Mouse (Mus musculus): Measurements from ENCODE around the gene Catsper2. TPM values are rescaled to one million over a fixed set of nuclear protein-coding genes. Genes with fewer than 3 reads are reported as not detected.

The Catsper2 gene
- polyA plus RNA-seq, 1 experiment from 2014 or later: 7.0 TPM

- Histone ChIP-seq H3K9ac (no peak overlapping the region), H3K27ac (no peak overlapping the region), H3K4me3 (no peak overlapping the region), H3K9me3 (no peaks in the 10 kb centered on the region), H3K27me3 (replicated peaks) (peaks cover 6% of the 10 kb centered on the region), H3K4me1 (peaks cover 30% of the 10 kb centered on the region), H3K4me2 (no peak overlapping the region), H3K36me3 (replicated peaks) (no peaks in the 10 kb centered on the region)
- no peak for ATAC-seq (replicated peaks)
- WGBS: 91% methylated on average over 3 of the region's 3 CpGs
Observed at GRCm38 (mm10) chr2:121447006-121447405, 33.4 kb upstream of the Catsper2 start.

GRCm38 (mm10) chr2:121446506-121446905, 32.9 kb upstream of the Catsper2 start:
- Histone ChIP-seq H3K9ac (no peak overlapping the region), H3K4me3 (no peak overlapping the region), H3K4me1 (peaks cover 33% of the 10 kb centered on the region), H3K36me3 (replicated peaks) (no peaks in the 10 kb centered on the region), H3K27me3 (replicated peaks) (peaks cover 11% of the 10 kb centered on the region), H3K4me2 (no peak overlapping the region), H3K27ac (no peak overlapping the region), H3K9me3 (no peaks in the 10 kb centered on the region)
- WGBS: 91% methylated on average over 4 of the region's 4 CpGs
- ATAC-seq (replicated peaks): no peak

GRCm38 (mm10) chr2:121445117-121445516, 31.5 kb upstream of the Catsper2 start:
- Histone ChIP-seq H3K27me3 (replicated peaks) (peaks cover 16% of the 10 kb centered on the region), H3K4me1 (peaks cover 21% of the 10 kb centered on the region), H3K9ac (no peak overlapping the region), H3K9me3 (no peaks in the 10 kb centered on the region), H3K27ac (no peak overlapping the region), H3K4me2 (no peak overlapping the region), H3K4me3 (no peak overlapping the region), H3K36me3 (replicated peaks) (no peaks in the 10 kb centered on the region)
- 89% methylated on average over 3 of the region's 3 CpGs for WGBS
- no peak for ATAC-seq (replicated peaks)

- peaks cover 16% of the 10 kb centered on the region for H3K27me3 ChIP-seq (replicated peaks)
- H3K4me3 ChIP-seq: no peak within 1 kb of the TSS
- no peak within 1 kb of the TSS for H3K4me2 ChIP-seq
- WGBS: 82% methylated on average over 1 of the region's 1 CpGs
- no peak within 1 kb of the TSS for H3K9ac ChIP-seq
- no peaks in the 10 kb centered on the region for H3K9me3 ChIP-seq
- no peak within 1 kb of the TSS for H3K27ac ChIP-seq
- peaks cover 18% of the 10 kb centered on the region for H3K4me1 ChIP-seq
- H3K36me3 ChIP-seq (replicated peaks): peaks cover 7% of the 10 kb centered on the region
- no peak for ATAC-seq (replicated peaks)
Observed at GRCm38 (mm10) chr2:121444178-121444577, 30.6 kb upstream of the Catsper2 start, which contains the start of gene Ell3. TSS of gene Ell3 (minus strand) at chr2:121444278.

GRCm38 (mm10) chr2:121443068-121443349, 29.4 kb upstream of the Catsper2 start:
- peaks cover 14% of the 10 kb centered on the region for H3K4me1 ChIP-seq
- H3K4me3 ChIP-seq: peak overlapping the region; percentile 27; the same call in 1 of the 2 replicates
- H3K27ac ChIP-seq: no peak overlapping the region
- no peak overlapping the region for H3K9ac ChIP-seq
- H3K27me3 ChIP-seq (replicated peaks): peaks cover 16% of the 10 kb centered on the region
- no peak for ATAC-seq (replicated peaks)
- peaks cover 14% of the 10 kb centered on the region for H3K36me3 ChIP-seq (replicated peaks)
- no peaks in the 10 kb centered on the region for H3K9me3 ChIP-seq
- H3K4me2 ChIP-seq: peak overlapping the region; percentile 49
- 19% methylated on average over 8 of the region's 8 CpGs for WGBS

GRCm38 (mm10) chr2:121442259-121443067, 28.9 kb upstream of the Catsper2 start:
- peak overlapping the region; percentile 27 for H3K4me3 ChIP-seq
- no peak overlapping the region for H3K9ac ChIP-seq
- H3K27ac ChIP-seq: no peak overlapping the region
- H3K4me2 ChIP-seq: peak overlapping the region; percentile 49
- WGBS: 1% methylated on average over 30 of the region's 30 CpGs
- H3K36me3 ChIP-seq (replicated peaks): peaks cover 19% of the 10 kb centered on the region
- H3K4me1 ChIP-seq: peaks cover 14% of the 10 kb centered on the region
- 0 out of 2 replicates have a peak, but pooled peaks have one; percentile 63 for ATAC-seq (replicated peaks)
- no peaks in the 10 kb centered on the region for H3K9me3 ChIP-seq
- peaks cover 16% of the 10 kb centered on the region for H3K27me3 ChIP-seq (replicated peaks)

- H3K4me2 ChIP-seq: peak overlapping the region; percentile 49
- H3K9me3 ChIP-seq: no peaks in the 10 kb centered on the region
- H3K36me3 ChIP-seq (replicated peaks): peaks cover 24% of the 10 kb centered on the region
- ATAC-seq (replicated peaks): no peak
- no peak overlapping the region for H3K27ac ChIP-seq
- H3K9ac ChIP-seq: no peak overlapping the region
- H3K4me1 ChIP-seq: peaks cover 14% of the 10 kb centered on the region
- H3K27me3 ChIP-seq (replicated peaks): peaks cover 16% of the 10 kb centered on the region
- H3K4me3 ChIP-seq: peak overlapping the region; percentile 27; the same call in 1 of the 2 replicates
- WGBS: 9% methylated on average over 11 of the region's 11 CpGs
Observed at GRCm38 (mm10) chr2:121441800-121442199, 28.2 kb upstream of the Catsper2 start.

GRCm38 (mm10) chr2:121440834-121441605, 27.4 kb upstream of the Catsper2 start:
- H3K4me1 ChIP-seq: peaks cover 14% of the 10 kb centered on the region
- peaks cover 16% of the 10 kb centered on the region for H3K27me3 ChIP-seq (replicated peaks)
- H3K4me3 ChIP-seq: no peak overlapping the region
- no peak overlapping the region for H3K4me2 ChIP-seq
- ATAC-seq (replicated peaks): no peak
- no peaks in the 10 kb centered on the region for H3K9me3 ChIP-seq
- H3K36me3 ChIP-seq (replicated peaks): peaks cover 24% of the 10 kb centered on the region
- 58% methylated on average over 5 of the region's 5 CpGs for WGBS
- no peak overlapping the region for H3K27ac ChIP-seq
- H3K9ac ChIP-seq: no peak overlapping the region

GRCm38 (mm10) chr2:121439746-121440145, 26.2 kb upstream of the Catsper2 start:
- 82% methylated on average over 4 of the region's 4 CpGs for WGBS
- no peak for ATAC-seq (replicated peaks)
- Histone ChIP-seq H3K27ac (no peak overlapping the region), H3K27me3 (replicated peaks) (peaks cover 16% of the 10 kb centered on the region), H3K4me1 (peaks cover 14% of the 10 kb centered on the region), H3K4me2 (no peak overlapping the region), H3K9me3 (no peaks in the 10 kb centered on the region), H3K36me3 (replicated peaks) (peaks cover 35% of the 10 kb centered on the region), H3K4me3 (no peak overlapping the region), H3K9ac (no peak overlapping the region)

- Histone ChIP-seq H3K4me2 (no peak overlapping the region), H3K9ac (no peak overlapping the region), H3K4me1 (no peaks in the 10 kb centered on the region), H3K36me3 (replicated peaks) (peaks cover 69% of the 10 kb centered on the region), H3K27ac (no peak overlapping the region), H3K9me3 (no peaks in the 10 kb centered on the region), H3K27me3 (replicated peaks) (no peaks in the 10 kb centered on the region), H3K4me3 (no peak overlapping the region)
- ATAC-seq (replicated peaks): no peak
- 98% methylated on average over 1 of the region's 1 CpGs for whole genome bisulfite sequencing
Observed at GRCm38 (mm10) chr2:121434854-121435253, 21.3 kb upstream of the Catsper2 start.

- Histone ChIP-seq H3K36me3 (replicated peaks) (peaks cover 43% of the 10 kb centered on the region; the same call in 1 of the 2 replicates), H3K4me1 (no peaks in the 10 kb centered on the region), H3K9me3 (no peaks in the 10 kb centered on the region), H3K4me2 (no peak overlapping the region), H3K4me3 (no peak overlapping the region), H3K9ac (no peak overlapping the region), H3K27me3 (replicated peaks) (no peaks in the 10 kb centered on the region), H3K27ac (no peak overlapping the region)
- WGBS: 100% methylated on average over 2 of the region's 2 CpGs
- no peak for ATAC-seq (replicated peaks)
Observed at GRCm38 (mm10) chr2:121425890-121426289, 12.3 kb upstream of the Catsper2 start.

- peaks cover 19% of the 10 kb centered on the region; the same call in 1 of the 2 replicates for H3K36me3 ChIP-seq (replicated peaks)
Observed at GRCm38 (mm10) chr2:121423166-121423565, 9.6 kb upstream of the Catsper2 start.

More at GRCm38 (mm10) chr2:121423166-121423565, 9.6 kb upstream of the Catsper2 start:
- no peak overlapping the region for H3K9ac ChIP-seq
- no peaks in the 10 kb centered on the region for H3K27me3 ChIP-seq (replicated peaks)
- H3K4me3 ChIP-seq: no peak overlapping the region
- H3K4me1 ChIP-seq: no peaks in the 10 kb centered on the region
- no peak overlapping the region for H3K4me2 ChIP-seq
- H3K9me3 ChIP-seq: no peaks in the 10 kb centered on the region
- no peak overlapping the region for H3K27ac ChIP-seq
- ATAC-seq (replicated peaks): no peak
- 93% methylated on average over 2 of the region's 2 CpGs for WGBS

All from midbrain, embryonic 15.5 days (tissue).